Mouse (Mus musculus): ENCODE measurements around the gene Nop53. TPM values are rescaled to one million over a fixed set of nuclear protein-coding genes. Genes with fewer than 3 reads are reported as not detected.
"Not testable (repeated sequence)": the region's sequence is repeated elsewhere in the genome, so short reads cannot be mapped to it uniquely, and the experiment has no call there.

The Nop53 gene
- polyA plus RNA-seq, 1 experiment from 2014 or later = 109 TPM

DNA sequence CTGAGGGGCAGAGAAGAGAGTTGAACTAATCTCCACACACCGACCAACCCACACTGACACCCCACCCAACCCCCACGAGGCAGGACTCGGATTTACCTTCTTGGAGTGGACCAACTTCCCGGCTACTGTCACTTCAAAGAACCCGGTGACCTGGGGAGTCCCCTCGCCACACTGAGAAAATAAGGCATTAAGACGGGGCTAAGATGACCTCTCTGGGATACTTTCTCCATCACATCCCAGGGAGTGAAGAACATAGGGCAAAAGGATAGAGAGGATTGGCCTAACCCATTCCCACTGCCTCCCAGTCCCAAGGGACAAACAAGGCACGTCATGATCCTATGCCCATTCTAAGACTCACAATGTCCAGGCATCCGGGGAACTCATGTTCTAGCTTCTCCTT lies 25.9 kb downstream of the Nop53 start:
- no peak for ATAC-seq

GRCm38 (mm10) chr7:15918371-15918770 lies 27.5 kb downstream of the Nop53 start:
- H3K4me3 ChIP-seq (ENCODE audit: low read depth, low read length) = no peak overlapping the region
- H3K9ac ChIP-seq (ENCODE audit: low read depth, low read length) = no peak overlapping the region
- no peak for TF ChIP-seq CTCF (IDR thresholded peaks at IDR 0.05; ENCODE audit: low read depth)
- no peaks in the 10 kb centered on the region for H3K27me3 ChIP-seq (replicated peaks; ENCODE audit: control insufficient read depth, insufficient read depth, low read length)
- no peak overlapping the region for H3K27ac ChIP-seq (ENCODE audit: low read depth, low read length)
- peaks cover 30% of the 10 kb centered on the region for H3K36me3 ChIP-seq (ENCODE audit: control insufficient read depth, insufficient read depth)
- peaks cover 11% of the 10 kb centered on the region; the same call in 1 of the 2 replicates for H3K4me1 ChIP-seq (replicated peaks; ENCODE audit: control insufficient read depth, insufficient read depth, low read length)
- H3K9me3 ChIP-seq (ENCODE audit: control insufficient read depth) = no peaks in the 10 kb centered on the region
- no peak overlapping the region for H3K4me2 ChIP-seq (replicated peaks; ENCODE audit: low read depth)
- no peak for ATAC-seq

More for the DNA sequence above, 25.9 kb downstream of the Nop53 start:
- H3K36me3 ChIP-seq (ENCODE audit: control insufficient read depth, insufficient read depth) = peaks cover 30% of the 10 kb centered on the region
- H3K9me3 ChIP-seq (ENCODE audit: control insufficient read depth) = no peaks in the 10 kb centered on the region
- H3K9ac ChIP-seq (ENCODE audit: low read depth, low read length) = no peak overlapping the region
- peaks cover 11% of the 10 kb centered on the region; the same call in 1 of the 2 replicates for H3K4me1 ChIP-seq (replicated peaks; ENCODE audit: control insufficient read depth, insufficient read depth, low read length)
- no peak overlapping the region for H3K27ac ChIP-seq (ENCODE audit: low read depth, low read length)
- WGBS = 93% methylated on average over 9 of the region's 9 CpGs
- H3K4me2 ChIP-seq (replicated peaks; ENCODE audit: low read depth) = 0 out of 2 replicates have a peak overlapping the region, but pooled peaks have one; percentile 9
- H3K4me3 ChIP-seq (ENCODE audit: low read depth, low read length) = no peak overlapping the region
- no peak for TF ChIP-seq CTCF (IDR thresholded peaks at IDR 0.05; ENCODE audit: low read depth)
- no peaks in the 10 kb centered on the region for H3K27me3 ChIP-seq (replicated peaks; ENCODE audit: control insufficient read depth, insufficient read depth, low read length)

DNA sequence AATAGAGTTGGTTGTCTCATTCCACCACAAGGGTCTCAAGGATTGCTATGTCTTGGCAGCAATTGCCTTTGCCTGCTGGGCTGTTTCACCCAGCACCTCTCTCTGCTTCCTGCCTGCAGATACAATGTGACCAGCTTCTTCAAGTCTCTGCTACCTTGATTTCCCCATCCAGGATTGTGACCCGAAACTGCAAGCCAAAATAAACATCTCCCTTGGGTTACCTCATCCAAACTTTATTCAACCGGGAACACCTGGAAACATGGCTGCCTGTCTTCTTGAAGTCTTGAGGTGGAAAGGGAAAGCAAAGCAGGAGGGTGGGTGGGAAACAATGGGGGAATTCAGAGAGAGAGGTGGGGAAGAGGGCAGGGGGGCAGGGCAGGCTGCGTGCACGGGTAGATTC lies 28.9 kb downstream of the Nop53 start:
- Histone ChIP-seq H3K9me3 (ENCODE audit: control insufficient read depth) (no peaks in the 10 kb centered on the region), H3K4me1 (replicated peaks; ENCODE audit: control insufficient read depth, insufficient read depth, low read length) (peaks cover 6% of the 10 kb centered on the region; the same call in 1 of the 2 replicates), H3K4me3 (ENCODE audit: low read depth, low read length) (no peak overlapping the region), H3K9ac (ENCODE audit: low read depth, low read length) (no peak overlapping the region), H3K27ac (ENCODE audit: low read depth, low read length) (no peak overlapping the region), H3K4me2 (replicated peaks; ENCODE audit: low read depth) (no peak overlapping the region), H3K27me3 (replicated peaks; ENCODE audit: control insufficient read depth, insufficient read depth, low read length) (no peaks in the 10 kb centered on the region), H3K36me3 (ENCODE audit: control insufficient read depth, insufficient read depth) (peaks cover 30% of the 10 kb centered on the region)
- 85% methylated on average over 4 of the region's 4 CpGs for WGBS
- no peak for ATAC-seq
- no peak for TF ChIP-seq CTCF (IDR thresholded peaks at IDR 0.05; ENCODE audit: low read depth)

DNA sequence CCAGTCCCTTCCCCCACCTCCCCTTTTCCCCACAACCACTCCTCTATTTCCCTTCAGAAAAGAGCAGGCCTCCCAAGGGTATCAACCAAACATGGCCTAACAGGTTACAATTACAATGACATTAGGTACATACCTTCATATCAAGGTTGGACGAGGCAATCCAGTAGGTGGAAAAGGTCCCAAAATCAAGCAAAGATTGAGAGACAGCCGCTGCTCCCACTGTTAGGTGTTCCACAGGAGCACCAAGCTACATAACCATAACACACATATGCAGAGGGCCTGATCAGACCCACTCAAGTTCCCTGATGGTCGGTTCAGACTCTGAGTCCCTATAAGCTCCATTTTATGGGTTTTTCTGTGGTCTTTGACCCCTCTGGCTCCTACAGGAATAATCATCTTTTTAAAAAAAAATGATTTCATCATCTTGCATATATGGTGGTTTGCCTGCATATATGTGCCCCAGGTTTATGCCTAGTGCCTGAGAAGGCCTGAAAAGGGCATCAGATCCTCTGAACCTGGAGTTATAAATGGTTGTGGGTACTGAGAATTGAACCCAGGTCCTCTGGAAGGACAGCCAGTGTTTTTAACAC lies 29.6 kb downstream of the Nop53 start:
- Histone ChIP-seq H3K4me2 (replicated peaks; ENCODE audit: low read depth) (no peak overlapping the region), H3K4me1 (replicated peaks; ENCODE audit: control insufficient read depth, insufficient read depth, low read length) (peaks cover 4% of the 10 kb centered on the region; the same call in 1 of the 2 replicates), H3K4me3 (ENCODE audit: low read depth, low read length) (no peak overlapping the region), H3K9ac (ENCODE audit: low read depth, low read length) (no peak overlapping the region), H3K36me3 (ENCODE audit: control insufficient read depth, insufficient read depth) (peaks cover 30% of the 10 kb centered on the region), H3K27ac (ENCODE audit: low read depth, low read length) (no peak overlapping the region), H3K27me3 (replicated peaks; ENCODE audit: control insufficient read depth, insufficient read depth, low read length) (no peaks in the 10 kb centered on the region), H3K9me3 (ENCODE audit: control insufficient read depth) (no peaks in the 10 kb centered on the region)
- no peak for TF ChIP-seq CTCF (IDR thresholded peaks at IDR 0.05; ENCODE audit: low read depth)
- ATAC-seq = no peak
- WGBS = 79% methylated on average over 3 of the region's 3 CpGs

DNA sequence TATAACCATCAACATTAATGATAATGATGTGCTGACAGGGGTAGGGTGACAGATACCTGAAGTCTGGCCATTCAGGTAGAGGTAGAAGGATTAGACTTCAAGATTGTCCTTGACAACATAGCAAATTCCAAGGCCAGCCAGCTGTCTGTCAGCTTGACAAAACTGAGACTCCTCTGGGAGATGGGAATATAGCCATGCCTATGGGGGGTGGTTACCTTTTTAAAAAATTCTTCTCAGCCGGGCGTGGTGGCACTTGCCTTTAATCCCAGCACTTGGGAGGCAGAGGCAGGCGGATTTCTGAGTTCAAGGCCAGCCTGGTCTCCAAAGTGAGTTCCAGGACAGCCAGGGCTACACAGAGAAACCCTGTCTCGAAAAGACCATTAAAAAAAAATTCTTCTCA lies 30.2 kb downstream of the Nop53 start:
- WGBS = 86% methylated on average over 4 of the region's 4 CpGs

DNA sequence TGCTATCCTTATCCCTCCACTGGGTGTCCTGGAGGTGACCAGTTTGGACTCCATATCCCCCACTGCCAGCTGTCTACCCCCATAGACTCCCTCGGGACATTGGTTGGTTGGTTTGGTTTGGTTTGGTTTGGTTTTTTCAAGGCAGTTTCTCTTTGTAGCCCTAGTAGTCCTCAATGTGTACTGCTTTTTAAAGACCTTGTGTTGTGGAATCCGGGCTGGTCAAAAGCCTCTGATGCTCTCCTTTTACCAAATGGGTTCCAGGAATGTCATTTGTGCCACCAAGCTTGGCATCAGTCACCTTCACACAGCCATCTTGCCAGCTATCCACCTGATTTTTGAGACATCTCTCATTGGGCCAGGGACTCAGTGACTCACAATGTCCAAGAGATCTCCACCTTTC lies 31.1 kb downstream of the Nop53 start:
- ATAC-seq = no peak
- no peak for TF ChIP-seq CTCF (IDR thresholded peaks at IDR 0.05; ENCODE audit: low read depth)
- Histone ChIP-seq H3K36me3 (ENCODE audit: control insufficient read depth, insufficient read depth) (peaks cover 30% of the 10 kb centered on the region), H3K9ac (ENCODE audit: low read depth, low read length) (no peak overlapping the region), H3K4me3 (ENCODE audit: low read depth, low read length) (no peak overlapping the region), H3K27me3 (replicated peaks; ENCODE audit: control insufficient read depth, insufficient read depth, low read length) (no peaks in the 10 kb centered on the region), H3K4me2 (replicated peaks; ENCODE audit: low read depth) (no peak overlapping the region), H3K27ac (ENCODE audit: low read depth, low read length) (no peak overlapping the region), H3K9me3 (ENCODE audit: control insufficient read depth) (no peaks in the 10 kb centered on the region), H3K4me1 (replicated peaks; ENCODE audit: control insufficient read depth, insufficient read depth, low read length) (no peaks in the 10 kb centered on the region)
- WGBS = 86% methylated on average over 2 of the region's 2 CpGs

More for the DNA sequence above, 30.2 kb downstream of the Nop53 start:
- not testable (repeated sequence) for H3K4me2 ChIP-seq (replicated peaks; ENCODE audit: low read depth); H3K9ac ChIP-seq (ENCODE audit: low read depth, low read length); H3K27ac ChIP-seq (ENCODE audit: low read depth, low read length); H3K4me3 ChIP-seq (ENCODE audit: low read depth, low read length); H3K27me3 ChIP-seq (replicated peaks; ENCODE audit: control insufficient read depth, insufficient read depth, low read length); H3K4me1 ChIP-seq (replicated peaks; ENCODE audit: control insufficient read depth, insufficient read depth, low read length); ATAC-seq; H3K9me3 ChIP-seq (ENCODE audit: control insufficient read depth)
- peaks cover 30% of the 10 kb centered on the region for H3K36me3 ChIP-seq (ENCODE audit: control insufficient read depth, insufficient read depth)

Measured in intestine, postnatal 0 days (tissue).